Mouse (Mus musculus) cerebellum, postnatal 14 days (tissue): ENCODE results near the gene Vstm5.
"Not testable (repeated sequence)": the region's sequence is repeated elsewhere in the genome, so short reads cannot be mapped to it uniquely, and the experiment has no call there.

Experiments used
- DNase-seq, 2 experiments: peaks; one replicate each; pipeline ENCODE4 v3.0.0; 2021; ENCODE audit warnings: mixed read lengths in 2 of 2

Vstm5 gene

DNA sequence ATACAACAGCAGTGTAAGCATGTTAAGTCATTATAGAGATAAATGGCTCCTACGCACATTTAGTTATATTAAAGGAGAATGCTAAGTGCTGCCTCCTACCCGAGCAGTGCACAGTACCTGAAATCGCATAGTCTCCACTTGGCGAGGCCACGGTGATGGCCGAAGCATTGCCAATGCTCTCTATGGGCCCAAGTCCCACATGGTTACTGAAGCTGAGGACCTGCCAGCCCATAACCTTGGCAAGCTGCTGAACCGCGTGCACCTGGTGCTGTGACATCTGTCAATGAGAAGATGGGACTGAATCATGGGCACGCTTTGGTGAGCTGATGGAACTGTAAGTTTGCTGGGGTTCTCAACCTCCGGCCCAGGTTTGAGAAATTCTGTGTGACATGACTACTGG, 24.6 kb downstream of the Vstm5 start:
- peak; percentile 50 to 63 for DNase-seq

GRCm38 (mm10) chr9:15273981-15274380, 35.1 kb downstream of the Vstm5 start:
- DNase-seq, result no peak

GRCm38 (mm10) chr9:15276855-15277254, 38.0 kb downstream of the Vstm5 start:
- no peak for DNase-seq

GRCm38 (mm10) chr9:15278343-15278742, 39.5 kb downstream of the Vstm5 start:
- DNase-seq, result no peak

DNA sequence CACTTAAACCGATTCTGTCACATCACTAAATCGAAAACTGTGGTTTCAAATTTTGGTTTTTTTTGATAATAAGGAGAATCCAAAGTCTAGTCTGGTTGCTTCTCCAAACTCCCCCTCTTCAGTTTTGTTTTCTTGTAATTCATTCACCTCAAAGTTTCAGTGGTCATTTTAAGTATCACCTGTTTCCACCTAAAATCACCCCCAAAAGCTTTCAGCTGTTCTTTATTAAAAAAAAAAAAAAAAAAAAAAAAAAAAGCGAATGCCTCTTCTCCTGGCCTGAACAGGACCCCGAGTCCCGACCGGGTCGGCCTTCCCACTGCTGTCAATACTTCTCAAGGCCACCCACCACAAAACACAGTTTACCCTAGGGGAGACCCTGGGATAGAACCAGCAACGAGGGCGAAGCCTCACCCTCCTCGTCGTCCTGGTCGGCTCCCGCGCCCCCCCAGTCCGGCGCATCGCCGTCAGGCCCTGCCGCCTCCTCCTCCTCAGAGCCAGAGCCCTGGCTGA, 40.3 kb downstream of the Vstm5 start:
- DNase-seq, result no peak

DNA sequence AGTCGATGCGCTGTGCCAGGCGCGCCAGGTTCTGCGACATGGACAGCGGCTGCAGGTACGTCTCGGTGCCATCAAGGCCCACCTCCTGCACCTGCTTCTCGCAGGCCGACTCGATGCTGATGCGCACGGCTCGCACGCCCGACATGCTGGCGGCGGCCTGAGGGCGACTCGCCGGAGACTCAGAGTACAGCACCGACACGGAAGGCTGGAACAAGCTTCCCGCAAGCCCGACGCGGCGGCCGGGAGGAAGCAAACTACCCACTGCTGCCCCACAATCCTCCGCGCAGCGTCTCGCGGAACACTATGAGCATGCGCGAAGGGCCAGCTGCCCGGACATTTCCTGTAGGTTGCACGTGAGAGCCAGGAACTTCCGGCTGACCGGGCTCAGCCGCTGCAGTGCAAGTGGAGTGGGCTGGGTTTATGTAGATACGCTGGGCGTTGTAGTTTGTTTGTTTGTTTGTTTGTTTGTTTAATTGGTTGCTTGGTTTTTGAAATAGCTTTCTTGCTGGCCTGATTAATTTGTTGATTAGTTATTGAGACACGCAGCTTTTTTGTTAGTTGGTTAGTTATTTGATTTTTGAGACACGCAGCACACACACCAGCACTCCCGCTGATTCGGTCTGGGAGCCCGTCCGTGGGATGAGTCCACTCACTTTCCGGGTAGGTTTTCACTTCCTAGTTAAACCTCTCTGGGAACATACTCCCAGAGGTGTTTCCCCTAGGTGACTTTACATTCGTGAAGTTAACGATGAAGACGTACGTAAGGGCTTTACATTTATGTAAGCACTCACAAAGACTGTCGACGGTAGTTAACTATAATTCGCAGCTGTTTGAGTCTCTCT, 41.0 kb downstream of the Vstm5 start, which contains the start of gene Med17:
Gene Med17, minus strand, starts transcription at position 283 of the 842 bp plus-strand sequence.
- DNase-seq, result peak; percentile 95 to 96

- no peak for DNase-seq
Measured at GRCm38 (mm10) chr9:15280491-15280879, 41.6 kb downstream of the Vstm5 start.

GRCm38 (mm10) chr9:15285443-15285842, 46.6 kb downstream of the Vstm5 start:
- DNase-seq, result no peak

GRCm38 (mm10) chr9:15287846-15288245, 49.0 kb downstream of the Vstm5 start:
- no peak for DNase-seq

- no peak for DNase-seq
Measured at GRCm38 (mm10) chr9:15288402-15288801, 49.6 kb downstream of the Vstm5 start.

DNA sequence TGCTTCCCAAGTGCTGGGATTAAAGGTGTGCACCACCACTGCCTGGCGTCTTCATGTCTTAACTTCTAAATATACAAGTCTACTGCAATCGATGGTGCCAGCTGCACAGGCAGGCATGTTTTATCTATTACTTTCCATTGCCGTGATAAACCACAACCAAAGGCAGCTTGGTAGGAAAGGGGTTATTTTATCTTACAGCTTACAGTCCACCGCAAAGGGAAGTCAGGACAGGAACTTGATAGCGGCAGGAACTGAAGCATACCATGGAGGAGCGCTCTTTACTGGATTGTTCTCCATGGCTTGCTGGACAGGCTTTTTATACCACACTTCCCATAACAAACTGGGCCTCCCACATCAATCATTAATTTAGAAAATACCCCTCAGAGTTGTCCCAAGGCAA, 50.4 kb downstream of the Vstm5 start:
- no peak for DNase-seq

GRCm38 (mm10) chr9:15297112-15297511, 58.3 kb downstream of the Vstm5 start:
- no peak for DNase-seq

GRCm38 (mm10) chr9:15298451-15298850, 59.6 kb downstream of the Vstm5 start:
- DNase-seq, result no peak

DNA sequence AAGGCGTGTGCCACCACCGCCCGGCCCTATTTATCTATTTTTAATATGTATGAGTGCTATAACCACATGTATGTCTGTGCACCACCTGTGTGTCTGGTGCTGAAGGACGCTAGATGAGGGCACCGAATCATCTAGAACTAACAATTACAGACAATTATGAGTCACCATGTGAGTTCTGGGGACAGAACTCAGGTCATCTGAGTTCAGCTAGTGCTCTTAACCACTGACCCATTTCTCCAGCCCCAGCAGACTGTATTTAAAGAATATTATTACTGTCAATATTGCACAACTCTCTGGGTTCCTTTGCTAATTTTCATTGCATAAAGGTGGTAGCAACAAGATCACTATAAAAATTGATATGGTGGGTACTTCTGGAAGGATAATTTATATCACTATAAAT, 61.2 kb downstream of the Vstm5 start:
- DNase-seq, result no peak

DNA sequence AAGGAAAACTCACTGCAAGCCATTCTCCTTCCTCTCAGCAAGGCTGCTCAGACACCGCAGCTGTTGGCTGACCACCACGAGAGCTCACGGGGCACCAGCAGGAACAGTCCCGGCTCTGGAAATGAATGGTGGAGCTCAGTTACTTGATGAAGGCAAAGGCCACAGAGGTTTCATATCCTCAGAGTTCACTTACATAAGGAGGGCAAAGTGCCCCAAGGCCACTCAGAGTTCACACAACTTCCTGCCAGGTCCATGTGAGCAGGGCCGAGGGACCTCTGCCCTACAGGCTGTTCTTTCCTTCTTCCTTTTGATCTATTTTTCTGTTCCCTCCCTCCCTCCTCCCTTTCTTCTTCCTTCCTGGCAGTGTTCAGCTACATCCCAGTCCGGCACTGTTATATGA, 62.6 kb downstream of the Vstm5 start:
- DNase-seq, result no peak

- not testable (repeated sequence) for DNase-seq
Measured at GRCm38 (mm10) chr9:15302006-15302405, 63.2 kb downstream of the Vstm5 start.

GRCm38 (mm10) chr9:15302881-15303280, 64.0 kb downstream of the Vstm5 start:
- no peak for DNase-seq

GRCm38 (mm10) chr9:15305503-15306397, 66.9 kb downstream of the Vstm5 start, which contains the start of gene Taf1d:
Gene Taf1d (plus strand): TSS chr9:15306214.
- DNase-seq, result peak; percentile 98 to 99

GRCm38 (mm10) chr9:15306398-15307119, 67.7 kb downstream of the Vstm5 start, which contains the start of gene 4931406C07Rik:
Gene 4931406C07Rik (minus strand): TSS chr9:15306448.
- no peak for DNase-seq

DNA sequence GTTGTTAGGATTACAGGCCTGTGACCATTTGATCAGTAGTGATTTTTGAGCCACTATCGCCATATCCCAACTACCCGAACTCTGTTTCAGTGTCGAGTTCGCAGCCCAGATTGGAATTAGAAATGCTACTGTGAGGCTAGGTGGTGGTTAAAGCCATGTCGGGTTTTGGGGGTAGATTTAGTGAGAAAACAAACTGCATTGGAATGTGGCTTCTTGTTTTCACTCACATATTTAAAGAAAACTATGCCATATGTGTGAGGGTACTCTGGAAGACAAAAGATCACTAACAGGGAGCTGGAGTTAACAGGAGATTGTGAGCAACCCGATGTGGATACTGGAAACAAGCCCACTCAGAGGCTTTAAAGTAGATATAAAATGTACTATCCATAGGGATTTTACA, 68.4 kb downstream of the Vstm5 start:
- no peak for DNase-seq

DNA sequence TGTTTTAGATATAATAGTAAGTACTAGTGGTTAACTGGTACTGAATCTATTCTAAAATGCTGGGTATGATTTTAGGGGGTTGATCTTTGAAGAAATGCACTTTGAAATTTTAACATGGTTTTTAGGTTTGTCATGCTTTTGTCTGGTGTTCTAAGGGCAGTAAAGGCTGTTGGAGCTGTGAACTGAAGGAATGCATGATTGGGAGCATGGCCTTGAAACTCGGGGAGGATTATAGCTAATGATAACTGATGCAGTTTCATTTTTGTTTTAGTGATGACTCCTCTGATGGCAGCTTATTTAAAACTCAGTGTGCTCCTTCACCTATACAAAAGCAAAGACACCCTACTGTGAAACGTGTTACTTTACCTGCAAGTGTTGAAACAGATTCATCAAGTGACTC, 69.4 kb downstream of the Vstm5 start:
- DNase-seq, result no peak
